17 mouse cellular contexts compared by ENCODE assay signal in the genomic region with DNA sequence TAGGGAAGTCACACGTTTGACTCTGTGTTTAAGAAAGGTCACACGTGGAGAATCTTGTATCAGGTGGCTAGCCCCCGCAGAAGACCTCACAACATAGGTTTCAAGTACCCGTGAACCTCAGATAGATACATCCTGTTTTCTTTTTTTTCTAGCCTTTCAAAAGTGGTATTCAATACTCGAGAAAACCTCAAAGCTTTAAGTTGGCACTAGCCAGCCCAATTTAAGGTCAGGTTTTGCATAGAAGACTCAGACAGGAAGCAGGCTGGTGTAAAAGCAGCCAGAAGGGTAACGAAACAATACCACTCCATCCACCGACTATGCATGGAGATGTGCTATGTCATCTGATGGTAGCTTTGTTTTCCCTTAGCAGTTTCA.
DNase-seq lines count a peak whose midpoint lies in the region; ATAC-seq and TF ChIP-seq lines count a peak whose summit lies in the region.
"Had no signal": no experiment of that assay in that cellular context is flagged by ENCODE, and none has a peak within 500 bp of the region (broad histone marks: within the 10 kb centered on the region; RNA-seq: fewer than 3 reads in every experiment).

No protein-coding gene starts in this region.

- no peak for TF ChIP-seq POLR2A in thymus, adult 2 months (IDR thresholded peaks at IDR 0.05; ENCODE audit: control insufficient read depth, extremely low read depth, insufficient read depth, low read length, poor library complexity)

- no peaks in the 10 kb centered on the region for H3K36me3 ChIP-seq in forebrain, embryonic 11.5 days (ENCODE audit: control insufficient read depth, insufficient read depth, low read length)
- no peaks in the 10 kb centered on the region for H3K36me3 ChIP-seq in forebrain, embryonic 15.5 days
- H3K36me3 ChIP-seq in thymus, adult 2 months (ENCODE audit: control insufficient read depth, insufficient read depth, low read length): no peaks in the 10 kb centered on the region
- H3K36me3 ChIP-seq: heart, embryonic 12.5 days; hindbrain, embryonic 10.5 days; limb, embryonic 13.5 days; lung, embryonic 15.5 days; midbrain, embryonic 12.5 days; neural tube, embryonic 13.5 days had no signal

- TF ChIP-seq CTCF in thymus, adult 2 months (IDR thresholded peaks at IDR 0.05; ENCODE audit: borderline replicate concordance, control insufficient read depth, extremely low read depth, insufficient read depth, low read length, poor library complexity): no peak

- no peaks in the 10 kb centered on the region for H3K9me3 ChIP-seq in forebrain, embryonic 11.5 days (ENCODE audit: control insufficient read depth, low read length)
- no peaks in the 10 kb centered on the region for H3K9me3 ChIP-seq in forebrain, embryonic 15.5 days
- H3K9me3 ChIP-seq: heart, embryonic 12.5 days; hindbrain, embryonic 10.5 days; limb, embryonic 13.5 days; lung, embryonic 15.5 days; midbrain, embryonic 12.5 days; neural tube, embryonic 13.5 days had no signal

- H3K4me1 ChIP-seq in forebrain, embryonic 11.5 days (replicated peaks; ENCODE audit: control insufficient read depth, insufficient read depth, low read length): no peaks in the 10 kb centered on the region
- no peaks in the 10 kb centered on the region for H3K4me1 ChIP-seq in forebrain, embryonic 15.5 days
- H3K4me1 ChIP-seq in thymus, adult 2 months (replicated peaks; ENCODE audit: control insufficient read depth, insufficient read depth, low read length): peaks cover 11% of the 10 kb centered on the region
- H3K4me1 ChIP-seq: heart, embryonic 12.5 days; limb, embryonic 13.5 days; lung, embryonic 15.5 days; midbrain, embryonic 12.5 days had no signal

- no peak overlapping the region for H3K27ac ChIP-seq in forebrain, embryonic 11.5 days (ENCODE audit: low read depth, low read length)
- H3K27ac ChIP-seq in forebrain, embryonic 15.5 days (replicated peaks): no peak overlapping the region
- peak overlapping the region; percentile 52; the same call in 1 of the 2 replicates for H3K27ac ChIP-seq in thymus, adult 2 months (ENCODE audit: control insufficient read depth, insufficient read depth, low read length)
- H3K27ac ChIP-seq: hindbrain, embryonic 10.5 days; limb, embryonic 13.5 days; lung, embryonic 15.5 days; midbrain, embryonic 12.5 days; neural tube, embryonic 13.5 days had no signal

- no peak overlapping the region for H3K9ac ChIP-seq in forebrain, embryonic 11.5 days (ENCODE audit: low read length)
- H3K9ac ChIP-seq in forebrain, embryonic 15.5 days (replicated peaks): no peak overlapping the region
- H3K9ac ChIP-seq: heart, embryonic 12.5 days; limb, embryonic 13.5 days; lung, embryonic 15.5 days; midbrain, embryonic 12.5 days; neural tube, embryonic 13.5 days had no signal

- peak; percentile 8 for DNase-seq in forebrain, embryonic 11.5 days (ENCODE audit: low spot score)
- DNase-seq in thymus, adult 2 months: no peak
- no peak for DNase-seq in thymus, postnatal 36 days
- peak; percentile 32 for DNase-seq in thymus, postnatal 14 days
- DNase-seq in left cerebral cortex, postnatal 4 days: no peak
- DNase-seq: gastrocnemius, postnatal 14 days had no signal

- intact Hi-C loops in left cerebral cortex, postnatal 4 days (cut with DNase I): no loop called here

- H3K4me2 ChIP-seq in forebrain, embryonic 11.5 days (ENCODE audit: low read depth, low read length, severe bottlenecking): no peak overlapping the region
- no peak overlapping the region for H3K4me2 ChIP-seq in forebrain, embryonic 15.5 days (replicated peaks)
- H3K4me2 ChIP-seq: heart, embryonic 12.5 days; limb, embryonic 13.5 days; lung, embryonic 15.5 days; midbrain, embryonic 12.5 days; neural tube, embryonic 13.5 days had no signal

- no peak overlapping the region for H3K4me3 ChIP-seq in forebrain, embryonic 11.5 days (ENCODE audit: low read depth, low read length)
- no peak overlapping the region for H3K4me3 ChIP-seq in forebrain, embryonic 15.5 days
- no peak overlapping the region for H3K4me3 ChIP-seq in thymus, adult 2 months (ENCODE audit: control insufficient read depth, insufficient read depth, low read length)
- H3K4me3 ChIP-seq: heart, embryonic 12.5 days; hindbrain, embryonic 10.5 days; limb, embryonic 13.5 days; lung, embryonic 15.5 days; midbrain, embryonic 12.5 days; neural tube, embryonic 13.5 days had no signal

- ATAC-seq in forebrain, embryonic 11.5 days (replicated peaks; ENCODE audit: low FRiP score): no peak
- no peak for ATAC-seq in forebrain, embryonic 15.5 days (replicated peaks)
- peak; percentile 78 for ATAC-seq in monocyte, adult 5-6 weeks (replicated peaks; ENCODE audit: insufficient number of reproducible peaks, low FRiP score, low TSS enrichment, poor library complexity, severe bottlenecking)
- ATAC-seq in frontal cortex, adult (ENCODE audit: low TSS enrichment): no peak
- ATAC-seq: forebrain, embryonic 16.5 days; intestine, postnatal 0 days had no signal

- 88% methylated on average over 7 of the region's 7 CpGs for WGBS in forebrain, embryonic 11.5 days
- 85% methylated on average over 7 of the region's 7 CpGs for WGBS in forebrain, embryonic 15.5 days
- 5% methylated on average over 7 of the region's 7 CpGs for WGBS in thymus, adult 2 months

- no peaks in the 10 kb centered on the region for H3K27me3 ChIP-seq in forebrain, embryonic 11.5 days (ENCODE audit: control insufficient read depth, insufficient read depth, low read length)
- no peaks in the 10 kb centered on the region for H3K27me3 ChIP-seq in forebrain, embryonic 15.5 days
- H3K27me3 ChIP-seq in thymus, adult 2 months (ENCODE audit: control insufficient read depth, insufficient read depth, low read length): no peaks in the 10 kb centered on the region
- H3K27me3 ChIP-seq: heart, embryonic 12.5 days; limb, embryonic 13.5 days; lung, embryonic 15.5 days; midbrain, embryonic 12.5 days had no signal

Comparison
In these comparisons a context has a peak if more than half of its experiments do, and no peak if none do; other contexts are left out.
1. DNase-seq: peak in forebrain, embryonic 11.5 days (single experiment) and thymus, postnatal 14 days (single experiment); none in thymus, adult 2 months (single experiment), thymus, postnatal 36 days (0 of 2) and left cerebral cortex, postnatal 4 days (single experiment).